Mouse (Mus musculus): ENCODE data around the gene Trmt2b.
"Not testable (repeated sequence)": the region's sequence is repeated elsewhere in the genome, so short reads cannot be mapped to it uniquely, and the experiment has no call there.

Trmt2b gene

DNA sequence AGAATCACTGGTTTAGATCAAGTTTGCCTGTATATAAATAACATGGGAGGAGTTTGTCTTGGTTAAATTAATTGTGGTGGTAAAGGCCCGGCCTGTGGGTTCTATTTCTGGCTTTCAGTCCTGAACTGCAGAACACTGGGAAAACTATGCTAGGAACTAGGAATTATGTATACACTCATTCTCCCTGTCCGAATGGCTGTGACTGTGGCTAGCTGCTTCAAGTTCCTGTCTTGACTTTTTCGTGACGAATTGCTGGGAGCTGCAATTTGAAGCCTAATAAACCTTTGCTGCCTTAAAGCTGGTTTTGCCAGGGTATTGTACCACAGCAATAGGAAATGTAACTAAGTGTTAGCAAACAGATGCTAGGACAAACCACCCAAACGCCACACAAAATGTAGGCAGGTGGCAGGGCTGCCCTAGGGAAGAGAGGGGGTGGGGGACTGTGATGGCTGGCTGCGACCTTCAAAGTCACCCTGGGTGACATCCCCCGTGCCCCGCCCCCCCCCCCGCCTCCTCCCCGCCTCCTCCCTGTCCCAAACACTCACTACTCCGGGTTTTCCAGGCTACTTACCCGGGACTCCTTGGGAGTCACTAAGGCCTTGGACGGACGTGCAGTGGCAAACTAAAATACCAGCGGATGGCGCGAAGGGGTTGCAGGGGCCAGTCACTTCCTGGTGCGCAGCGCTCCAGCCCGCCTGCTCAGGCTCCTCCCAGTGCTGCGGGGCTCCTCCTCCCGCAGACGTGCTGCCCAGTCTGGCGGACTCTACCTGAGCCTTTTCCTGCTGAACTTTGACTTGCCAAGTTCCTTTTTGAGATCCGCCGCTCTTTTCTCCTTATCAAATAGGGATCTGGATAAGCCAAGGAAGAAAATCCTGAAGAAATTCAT lies at the start of gene Trmt2b:
Trmt2b (minus strand) TSS at position 710 of the 886 bp plus-strand sequence.
- in situ Hi-C loops (cut with MboI): no loop called here

DNA sequence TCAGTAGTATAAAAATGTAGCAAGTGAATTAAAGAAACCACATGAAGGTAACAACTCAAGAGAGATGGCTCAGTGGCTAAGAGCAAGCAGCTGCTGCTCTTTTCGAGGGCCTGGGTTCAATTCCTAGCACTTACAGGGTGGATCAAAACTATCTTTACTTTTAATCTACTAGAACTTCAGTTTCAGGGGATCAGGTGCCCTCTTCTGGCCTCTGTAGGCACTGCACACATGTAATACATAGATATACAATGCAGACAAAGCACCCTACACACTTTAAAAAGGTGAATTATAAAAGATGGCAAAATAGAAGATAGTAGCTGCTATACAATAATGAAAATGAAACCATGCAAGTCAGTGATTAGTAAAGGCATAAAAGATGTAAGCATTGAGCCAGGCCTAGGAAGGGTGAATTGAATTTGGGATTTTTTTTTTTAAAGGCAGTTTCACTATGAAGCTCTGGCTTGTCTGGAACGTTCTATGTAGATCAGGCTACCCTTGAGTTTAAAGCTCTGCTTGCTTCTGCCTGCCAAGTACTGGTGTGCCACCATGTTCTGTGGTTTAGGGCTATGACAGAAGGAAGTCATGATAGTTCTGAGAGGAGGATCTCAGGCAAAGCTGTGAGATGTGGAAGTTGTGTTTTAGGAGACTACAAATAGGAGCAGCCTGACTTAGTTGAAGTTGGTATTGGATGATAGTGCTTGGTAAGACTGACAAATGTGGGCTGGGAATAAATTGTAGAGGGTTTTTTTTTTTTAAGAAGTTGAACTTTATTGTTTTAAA lies 42.6 kb upstream of the Trmt2b start:
- in situ Hi-C loops (cut with MboI): no loop called here

GRCm38 (mm10) chrX:134311193-134311592 lies 34.4 kb upstream of the Trmt2b start:
- in situ Hi-C loops (cut with MboI): not testable (repeated sequence)

- in situ Hi-C loops (cut with MboI): no loop called here
Measured at GRCm38 (mm10) chrX:134308275-134308634, 31.5 kb upstream of the Trmt2b start.

- in situ Hi-C loops (cut with MboI): no loop called here
Measured at GRCm38 (mm10) chrX:134307534-134308274, 30.9 kb upstream of the Trmt2b start, which contains the start of gene Cenpi. Cenpi (plus strand) TSS chrX:134308084.

- in situ Hi-C loops (cut with MboI): no loop called here
Measured at GRCm38 (mm10) chrX:134303287-134303686, 26.5 kb upstream of the Trmt2b start.

GRCm38 (mm10) chrX:134300219-134300618 lies 23.4 kb upstream of the Trmt2b start:
- in situ Hi-C loops (cut with MboI): no loop called here

DNA sequence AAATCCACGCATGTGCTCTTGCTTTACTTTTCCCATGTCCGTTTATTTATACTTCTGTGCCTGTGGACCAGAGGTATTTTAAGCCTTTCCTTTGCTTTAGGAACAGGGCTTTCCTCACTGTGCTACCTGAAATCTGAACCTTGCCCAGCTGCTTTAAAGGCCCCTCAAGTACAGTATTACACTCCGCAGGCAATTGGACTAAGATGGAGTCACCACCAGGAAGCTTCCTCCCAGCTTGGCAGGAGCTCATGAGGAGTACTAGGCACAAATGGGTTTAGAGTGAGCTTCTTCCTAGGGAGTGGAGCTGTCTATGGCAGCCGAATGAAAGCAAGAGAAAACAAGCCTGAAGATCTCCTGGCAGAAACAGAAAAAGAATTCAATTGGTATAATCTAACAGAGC lies 20.4 kb upstream of the Trmt2b start:
- in situ Hi-C loops (cut with MboI): no loop called here

DNA sequence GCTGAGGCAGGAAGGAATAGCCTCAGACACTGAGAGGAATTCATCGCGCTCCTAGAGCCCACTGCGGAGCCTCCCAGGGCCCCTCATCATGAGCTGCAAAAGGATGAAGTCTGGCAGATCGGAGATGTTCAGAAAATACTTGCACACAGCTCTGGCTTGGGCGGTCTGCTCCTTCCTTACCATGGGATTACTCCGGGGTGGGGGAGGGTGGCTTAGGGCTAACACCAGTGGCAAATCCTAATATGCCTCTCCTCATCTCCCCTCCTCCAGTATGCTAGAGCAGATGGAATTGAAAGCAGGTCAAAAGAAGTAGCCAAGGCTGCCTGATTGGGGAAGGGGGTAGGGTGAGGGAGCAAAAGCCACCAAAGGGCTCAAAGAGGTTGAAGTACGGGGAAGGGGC lies 20.0 kb upstream of the Trmt2b start:
- in situ Hi-C loops (cut with MboI): no loop called here

GRCm38 (mm10) chrX:134296301-134296700 lies 19.5 kb upstream of the Trmt2b start:
- in situ Hi-C loops (cut with MboI): no loop called here

GRCm38 (mm10) chrX:134287305-134287704 lies 10.5 kb upstream of the Trmt2b start:
- in situ Hi-C loops (cut with MboI): no loop called here

GRCm38 (mm10) chrX:134285791-134286190 lies 9.0 kb upstream of the Trmt2b start:
- in situ Hi-C loops (cut with MboI): no loop called here

GRCm38 (mm10) chrX:134285102-134285501 lies 8.3 kb upstream of the Trmt2b start:
- in situ Hi-C loops (cut with MboI): no loop called here

DNA sequence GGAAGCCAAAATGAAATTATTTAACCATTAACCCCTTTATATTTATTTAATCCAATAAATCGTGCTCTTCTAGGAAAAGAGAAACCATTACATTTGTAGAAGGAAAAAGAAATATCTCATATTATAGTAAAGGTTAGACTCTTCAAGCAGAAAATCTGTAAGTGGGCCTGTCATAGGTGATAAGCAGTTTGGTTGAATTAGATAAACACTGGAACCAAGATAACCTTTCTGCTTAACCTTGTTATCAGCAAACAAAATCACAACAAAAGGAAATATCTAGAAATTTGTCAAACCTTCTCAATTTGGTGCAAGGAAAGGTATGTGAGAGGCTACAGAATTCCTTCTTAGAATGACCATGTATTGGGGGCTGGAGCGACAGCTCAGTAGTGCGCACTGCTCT lies 3.7 kb upstream of the Trmt2b start:
- in situ Hi-C loops (cut with MboI): no loop called here

- in situ Hi-C loops (cut with MboI): no loop called here
Measured at GRCm38 (mm10) chrX:134275715-134276114, 1.1 kb downstream of the Trmt2b start.

GRCm38 (mm10) chrX:134262129-134262528 lies 14.7 kb downstream of the Trmt2b start:
- in situ Hi-C loops (cut with MboI): no loop called here

- in situ Hi-C loops (cut with MboI): no loop called here
Measured at GRCm38 (mm10) chrX:134261191-134261590, 15.6 kb downstream of the Trmt2b start.

DNA sequence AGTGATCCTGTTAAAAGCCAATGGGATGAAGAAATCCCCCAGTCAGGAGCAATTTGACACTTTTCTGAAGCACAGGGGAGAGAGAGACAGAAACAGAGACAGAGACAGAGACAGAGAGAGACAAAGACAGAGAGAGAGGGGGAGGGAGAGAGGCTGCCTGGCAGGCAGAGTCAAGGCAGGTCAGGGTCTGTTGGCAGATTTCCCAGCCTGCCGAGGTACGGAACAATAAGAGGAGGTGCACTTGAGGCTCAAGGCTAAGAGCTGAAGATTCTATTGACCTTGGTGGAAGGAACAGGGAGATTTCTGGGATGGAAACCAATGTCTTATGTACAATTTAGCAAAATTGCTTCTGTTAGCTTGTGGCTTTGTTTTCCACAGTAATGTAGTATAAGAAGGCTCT lies 28.6 kb downstream of the Trmt2b start:
- in situ Hi-C loops (cut with MboI): no loop called here

DNA sequence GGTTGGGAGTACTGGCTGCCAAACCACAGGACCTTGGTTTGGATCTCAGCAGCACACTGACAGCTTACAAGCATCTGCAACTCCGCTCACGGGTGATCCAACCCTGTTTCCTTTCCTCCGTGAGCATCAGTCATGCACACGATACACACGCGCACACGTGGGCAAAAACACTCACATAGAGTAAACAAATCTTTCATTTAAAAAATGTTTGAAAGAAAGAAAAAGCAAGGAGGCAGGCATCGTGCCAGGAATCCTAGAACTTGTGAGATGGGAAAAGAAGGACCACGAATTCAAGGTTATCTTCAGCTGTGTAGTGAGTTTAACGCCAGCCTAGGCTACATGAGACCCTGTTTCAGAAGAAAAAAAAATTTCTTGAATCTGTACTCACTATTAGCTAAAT lies 30.8 kb downstream of the Trmt2b start:
- in situ Hi-C loops (cut with MboI): no loop called here

DNA sequence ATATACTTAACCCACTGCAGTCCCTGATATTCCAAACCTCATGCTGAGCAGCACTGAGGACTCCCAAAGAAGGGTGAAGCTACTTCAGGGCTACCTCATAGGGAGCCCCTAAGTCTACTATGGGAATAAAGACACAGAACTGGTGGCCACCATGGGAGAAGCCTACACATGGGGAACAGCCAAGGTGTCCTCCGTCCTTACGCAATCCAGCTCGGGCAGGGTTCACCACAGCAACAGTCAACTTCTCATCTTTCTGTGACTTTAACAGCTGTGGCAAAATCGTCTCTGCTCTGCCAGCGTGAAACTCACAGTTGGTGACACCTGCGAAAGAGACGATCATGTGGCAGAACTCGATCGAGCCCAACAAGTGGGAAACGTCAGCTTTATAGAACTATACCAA lies 38.5 kb downstream of the Trmt2b start:
- in situ Hi-C loops (cut with MboI): no loop called here

GRCm38 (mm10) chrX:134233048-134233447 lies 43.7 kb downstream of the Trmt2b start:
- in situ Hi-C loops (cut with MboI): no loop called here

GRCm38 (mm10) chrX:134221856-134222255 lies 54.9 kb downstream of the Trmt2b start, which contains the start of gene Nox1:
Nox1 (minus strand) TSS chrX:134221956.
- in situ Hi-C loops (cut with MboI): no loop called here

Data from mature B cell (primary cell).